Mouse (Mus musculus) NIH3T3 (cell line): Measurements from ENCODE around the gene Mrpl52.

ENCODE experiments used
- DNase-seq: peaks from one replicate; pipeline ENCODE4 v3.0.0-alpha.2; 2012; ENCODE audit warnings: low read depth

Mrpl52 gene

DNA sequence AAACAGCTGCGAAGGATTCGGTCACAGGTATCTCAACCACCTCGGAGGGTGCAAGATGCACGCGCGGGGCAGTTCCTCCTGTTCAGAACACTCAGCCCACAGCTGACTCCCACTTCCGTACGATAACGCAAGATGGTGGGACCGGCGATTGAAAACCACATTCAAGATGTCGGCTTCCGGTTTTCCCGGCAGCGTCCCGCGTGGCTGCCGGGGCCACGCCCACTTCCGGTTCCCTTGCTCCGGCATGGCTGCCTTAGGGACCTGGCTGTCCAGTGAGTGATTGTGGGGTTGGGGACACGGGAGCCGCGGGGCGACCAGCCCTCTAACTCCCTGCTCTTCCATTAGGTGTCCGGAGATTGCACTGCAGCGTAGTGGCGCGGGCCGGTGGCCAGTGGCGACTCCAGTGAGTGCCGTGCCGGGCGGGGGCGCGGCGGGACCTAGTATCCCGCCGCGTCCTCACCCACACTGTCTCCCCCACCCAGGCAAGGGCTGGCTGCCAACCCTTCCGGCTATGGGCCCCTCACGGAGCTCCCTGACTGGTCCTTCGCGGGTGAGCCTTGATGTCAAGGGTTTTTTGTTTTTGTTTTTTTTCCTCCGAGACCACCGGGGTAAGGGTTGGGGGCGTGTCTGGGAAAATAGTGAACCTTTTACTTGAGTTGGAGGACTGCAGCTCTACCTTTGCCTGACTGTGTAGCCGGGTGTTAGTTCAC is at the start of gene Mrpl52:
Mrpl52 (plus strand) TSS at position 221 of the 710 bp plus-strand sequence.
- peak; percentile 94 for DNase-seq

DNA sequence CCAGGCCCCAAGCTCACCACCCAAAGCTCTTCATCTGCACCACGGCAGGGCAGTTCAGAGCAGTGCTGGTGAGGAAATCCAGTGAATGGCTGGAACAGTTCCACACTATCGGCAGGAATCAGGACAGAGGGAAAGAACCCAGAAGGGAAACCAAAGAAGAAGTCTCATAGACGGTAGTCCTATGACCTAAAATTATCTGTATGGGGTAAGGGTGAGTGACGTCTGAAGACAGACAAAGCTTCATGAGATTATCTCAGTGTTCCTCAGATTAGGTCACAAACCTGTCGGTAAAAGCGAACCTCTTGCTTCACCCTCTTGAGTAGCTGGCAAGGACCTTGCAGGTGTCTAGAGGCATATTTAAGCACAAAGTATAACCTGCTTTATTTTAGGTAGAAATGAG is 49.5 kb upstream of the Mrpl52 start:
- DNase-seq: no peak

DNA sequence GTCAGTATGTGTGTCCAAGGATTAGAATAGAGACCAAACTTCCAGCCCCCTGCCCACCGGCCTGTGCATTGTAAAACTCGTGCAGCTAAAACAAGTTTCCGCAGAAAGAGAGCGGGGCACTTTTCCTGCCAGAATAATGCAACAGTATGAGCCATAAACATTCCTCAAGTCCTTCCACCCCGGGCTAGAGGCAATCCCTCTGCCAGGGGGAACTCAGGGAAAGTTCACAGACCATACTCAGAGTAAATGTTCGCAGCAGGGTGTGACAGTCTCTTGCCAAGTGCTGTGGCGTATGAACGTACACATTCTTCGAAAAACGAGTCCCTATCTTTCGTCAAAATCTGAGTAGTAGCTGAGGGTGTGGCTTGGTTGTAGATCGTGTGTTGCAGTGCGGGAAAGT is 47.1 kb upstream of the Mrpl52 start:
- DNase-seq: peak; percentile 34

DNA sequence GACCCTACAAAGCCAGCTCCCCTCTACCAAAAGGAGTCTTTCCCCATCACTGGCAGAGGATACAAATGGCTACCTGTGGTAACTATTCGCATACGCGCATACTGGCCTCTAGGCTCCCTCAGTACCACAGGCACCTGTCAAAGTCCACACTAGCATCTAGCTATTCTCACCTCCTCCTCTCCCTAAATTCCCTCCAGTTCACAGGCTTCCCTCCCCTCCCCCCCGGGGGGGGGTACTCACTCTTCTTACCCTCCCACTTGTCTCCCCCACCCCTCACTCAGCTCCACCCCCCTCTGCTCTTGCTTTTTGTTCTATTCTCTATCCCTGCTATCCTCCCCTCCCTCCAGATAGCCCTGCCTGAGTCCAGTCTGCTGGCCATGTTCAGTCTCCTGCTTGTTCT is 46.1 kb upstream of the Mrpl52 start:
- no peak for DNase-seq

DNA sequence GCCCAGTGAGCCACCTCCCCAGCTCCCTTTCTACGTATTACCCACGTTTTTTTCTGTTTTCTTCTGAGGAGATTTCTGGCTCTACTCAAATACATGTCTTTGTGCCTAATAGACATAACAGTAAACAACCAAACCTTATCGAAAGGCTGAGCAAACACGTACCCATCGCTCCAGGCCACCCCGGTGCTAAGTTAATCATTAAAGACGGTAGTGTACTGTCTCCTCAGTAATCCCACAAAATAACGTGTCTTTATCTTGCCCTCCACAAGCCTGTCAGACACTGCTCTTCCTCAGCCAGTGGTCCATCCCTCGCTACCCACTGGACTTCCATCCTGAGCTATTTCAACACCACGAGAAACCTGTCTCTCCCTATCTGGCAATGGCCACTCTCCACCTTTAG is 44.9 kb upstream of the Mrpl52 start:
- no peak for DNase-seq

DNA sequence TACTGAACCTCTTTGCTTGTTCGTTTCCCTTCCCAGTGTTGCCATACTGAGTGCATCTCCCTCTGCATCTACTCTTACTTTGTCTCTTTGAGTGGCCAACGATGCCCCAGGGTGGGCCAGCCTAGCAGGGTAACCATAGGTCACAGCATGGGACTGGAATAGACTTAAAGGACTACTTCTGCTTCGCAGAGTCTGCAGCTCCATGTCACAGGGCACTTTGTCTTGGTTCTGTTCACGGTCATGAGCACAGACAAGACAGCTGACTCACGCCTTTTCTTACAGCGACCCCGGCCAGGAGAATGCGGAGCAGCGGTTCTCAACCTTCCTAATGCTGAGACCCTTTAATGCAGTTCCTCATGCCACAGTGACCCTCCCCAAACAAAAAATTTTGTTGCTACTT is 44.1 kb upstream of the Mrpl52 start:
- DNase-seq: no peak

DNA sequence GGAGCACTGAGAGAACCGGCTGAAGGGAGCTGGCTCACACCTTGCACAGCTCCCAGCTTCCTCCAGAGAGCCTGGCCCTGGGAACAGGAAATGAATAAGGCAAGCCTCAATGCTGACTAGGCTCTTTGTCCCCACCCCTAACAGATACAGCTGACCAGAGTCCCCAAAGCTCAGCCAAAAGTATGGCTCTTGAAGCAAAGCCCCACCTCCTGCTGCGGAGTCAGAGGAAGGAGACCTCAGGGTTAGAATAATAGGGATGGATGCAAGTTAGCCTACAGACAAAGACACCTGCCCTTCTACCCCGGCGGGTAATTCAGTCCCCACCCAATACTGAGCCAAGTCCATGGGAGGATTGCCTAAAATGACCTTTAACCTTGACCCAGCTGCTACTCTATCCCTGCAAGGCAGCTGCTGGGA is 43.3 kb upstream of the Mrpl52 start:
- no peak for DNase-seq

DNA sequence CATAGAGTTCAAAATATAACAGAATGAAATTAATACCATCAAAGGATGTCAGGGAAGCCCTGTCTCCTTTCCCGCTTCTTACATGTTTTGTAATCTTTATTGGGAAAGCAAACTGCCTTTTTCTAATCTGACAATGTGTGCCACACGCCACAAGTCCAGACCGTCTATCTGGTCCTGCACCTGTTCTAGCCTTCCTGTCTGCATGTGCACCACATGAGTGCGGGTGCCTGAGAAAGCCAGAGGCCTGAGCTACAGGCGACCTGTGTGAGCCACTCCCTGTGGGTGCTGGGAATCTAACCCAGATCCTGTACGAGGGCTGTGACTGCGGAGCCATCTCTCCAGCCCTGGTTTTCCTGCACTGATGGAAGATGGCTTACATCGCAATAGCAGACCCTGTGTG is 42.3 kb upstream of the Mrpl52 start:
- no peak for DNase-seq

DNA sequence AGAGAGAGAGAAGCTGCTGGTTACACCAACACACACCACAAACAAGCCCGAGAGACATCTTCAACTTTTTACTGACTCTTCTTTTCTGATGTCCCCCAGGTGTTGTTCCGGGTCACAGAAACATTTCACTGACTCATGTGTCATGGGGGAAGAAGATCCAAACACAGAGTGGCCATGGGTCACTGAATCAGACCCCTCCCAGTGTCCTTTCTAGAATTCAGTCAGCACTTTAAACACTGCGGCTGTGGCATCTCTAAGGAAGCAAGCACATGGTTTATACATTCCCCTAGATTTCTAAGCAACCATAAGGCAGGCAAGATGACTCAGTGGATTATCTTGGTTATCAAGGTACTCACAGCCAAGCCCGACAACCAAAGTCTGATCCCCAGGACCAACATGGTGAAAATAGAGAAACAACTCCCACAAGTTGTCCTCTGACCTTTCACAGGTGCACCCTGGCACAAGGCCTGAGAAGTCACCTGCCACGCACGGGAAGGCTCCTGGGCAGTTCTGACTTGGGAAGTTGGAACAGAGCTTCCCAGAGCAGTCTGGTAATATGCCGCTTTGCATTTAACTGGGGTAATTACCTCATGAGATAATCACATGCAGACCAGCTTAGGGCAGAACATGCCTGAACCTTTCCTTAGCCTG is 40.6 kb upstream of the Mrpl52 start:
- DNase-seq: no peak

DNA sequence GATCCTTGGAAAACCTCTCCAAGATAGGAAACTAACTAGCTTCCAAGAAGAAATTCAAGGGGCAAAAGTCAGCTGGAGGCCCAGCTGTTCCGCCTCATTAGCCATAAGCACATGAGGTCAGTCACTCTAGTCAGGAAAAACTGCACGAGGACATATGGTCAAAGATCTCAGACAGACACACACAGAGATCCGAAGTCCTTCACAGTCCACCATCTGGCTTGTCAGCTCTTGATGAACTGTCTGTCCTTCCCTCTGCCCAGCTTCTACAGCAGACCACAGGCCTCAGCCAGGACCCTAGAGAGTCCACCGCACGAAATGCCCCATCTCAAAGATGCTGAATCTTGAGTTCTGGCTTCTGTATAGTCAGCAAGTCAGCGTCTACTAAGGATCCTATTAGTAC is 39.2 kb upstream of the Mrpl52 start:
- DNase-seq: no peak

DNA sequence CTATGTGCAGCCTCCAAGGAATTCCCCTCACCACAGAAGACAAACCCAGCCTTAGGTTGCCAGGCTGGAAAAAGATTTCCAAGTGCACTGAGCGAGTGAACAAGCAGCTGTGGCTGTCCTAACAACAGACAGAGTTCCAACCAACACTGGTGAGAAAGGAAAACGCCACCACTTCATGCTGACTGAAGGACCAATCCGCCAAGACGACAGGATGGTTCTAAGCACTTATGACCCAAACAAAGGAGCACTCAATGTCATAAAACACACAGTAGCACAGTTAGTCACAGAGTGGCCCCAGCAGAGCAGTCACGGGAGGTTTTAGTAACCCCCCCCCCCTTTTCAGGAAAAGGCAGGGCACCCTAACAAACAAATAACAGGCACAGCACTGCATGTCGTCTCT is 35.9 kb upstream of the Mrpl52 start:
- DNase-seq: no peak

DNA sequence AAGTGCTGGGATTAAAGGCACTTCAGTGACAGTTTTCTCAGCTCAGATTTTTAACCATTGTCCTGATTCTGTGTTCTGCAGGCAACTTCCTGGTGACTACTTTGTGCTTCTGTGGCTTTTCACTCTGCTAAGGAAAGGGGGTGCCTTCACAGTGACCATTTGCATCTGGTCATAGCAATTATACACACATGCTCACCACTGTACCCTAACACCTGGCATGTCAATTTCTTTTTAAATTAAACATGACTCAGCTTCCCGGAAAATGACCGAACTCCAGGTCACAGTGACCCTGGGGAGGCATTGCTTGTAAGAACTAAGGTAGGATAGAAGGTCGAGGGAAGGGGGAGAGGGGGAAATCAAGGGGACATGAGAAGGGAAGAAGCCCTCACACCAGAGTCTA is 32.9 kb upstream of the Mrpl52 start:
- no peak for DNase-seq

DNA sequence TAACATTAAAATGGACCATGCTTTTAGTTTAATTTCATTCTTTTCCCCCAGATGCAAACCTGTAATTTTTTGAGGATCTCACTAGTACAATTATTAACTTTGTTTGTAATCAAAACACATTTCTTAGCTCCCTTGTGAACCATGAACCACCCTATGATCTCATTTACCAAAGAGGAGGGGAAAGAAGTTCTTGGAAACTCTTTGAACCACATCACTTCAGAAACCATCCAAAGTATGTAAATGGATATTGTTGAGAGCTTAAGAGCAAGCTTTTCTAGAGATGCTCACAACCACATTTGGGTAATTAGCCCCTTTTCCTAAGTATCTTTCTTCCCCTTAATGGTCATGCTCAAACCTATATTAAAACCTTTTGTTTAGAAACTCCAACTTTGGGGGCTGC is 32.4 kb upstream of the Mrpl52 start:
- no peak for DNase-seq

DNA sequence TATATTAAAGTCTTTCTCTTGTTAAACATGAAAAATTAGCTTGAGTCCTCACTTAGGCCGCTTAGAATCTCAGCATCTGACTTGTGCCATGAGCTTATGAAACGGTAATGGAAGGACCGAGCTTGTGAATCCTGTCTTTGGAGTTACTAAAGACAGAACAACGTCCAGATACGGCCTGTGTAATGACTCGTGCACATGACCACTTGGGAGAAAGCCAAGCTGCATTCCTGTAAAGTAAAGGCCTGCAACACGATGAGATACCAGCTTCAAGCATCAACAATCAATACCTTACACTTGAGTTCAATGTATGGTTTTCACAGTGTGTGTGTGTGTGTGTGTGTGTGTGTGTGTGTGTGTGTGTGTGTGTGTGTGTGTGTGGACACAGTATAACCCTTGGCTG is 30.0 kb upstream of the Mrpl52 start:
- DNase-seq: peak; percentile 73

DNA sequence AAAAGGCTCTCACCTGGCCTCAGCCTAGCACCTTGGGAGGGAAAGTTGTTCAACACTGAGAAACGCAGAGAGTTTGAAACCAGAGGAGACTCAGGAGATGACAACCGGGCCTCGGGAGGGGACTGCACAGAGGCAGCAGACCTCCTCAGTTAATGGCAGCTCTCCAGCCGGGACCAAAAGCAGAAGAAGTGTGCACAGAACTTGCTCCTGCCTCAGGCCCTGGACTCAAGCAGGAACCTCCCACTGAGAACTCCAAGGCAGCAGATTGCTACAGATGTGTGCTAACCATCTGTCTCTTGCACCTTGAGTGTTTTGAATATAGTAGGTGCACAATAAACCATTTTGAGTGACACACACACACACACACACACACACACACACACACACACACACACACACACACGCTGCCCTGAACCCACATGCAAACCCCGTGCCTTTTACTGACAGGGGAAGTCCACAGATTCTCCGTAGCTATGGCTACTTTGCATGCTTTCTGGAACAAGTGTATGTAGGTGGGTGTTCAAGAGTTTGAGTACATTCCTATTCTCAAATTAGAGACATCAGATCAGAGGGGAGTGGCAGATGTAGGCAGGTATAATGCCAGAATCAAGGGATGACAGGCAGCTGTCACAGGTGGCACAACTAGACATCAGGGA is 28.7 kb upstream of the Mrpl52 start:
- no peak for DNase-seq

DNA sequence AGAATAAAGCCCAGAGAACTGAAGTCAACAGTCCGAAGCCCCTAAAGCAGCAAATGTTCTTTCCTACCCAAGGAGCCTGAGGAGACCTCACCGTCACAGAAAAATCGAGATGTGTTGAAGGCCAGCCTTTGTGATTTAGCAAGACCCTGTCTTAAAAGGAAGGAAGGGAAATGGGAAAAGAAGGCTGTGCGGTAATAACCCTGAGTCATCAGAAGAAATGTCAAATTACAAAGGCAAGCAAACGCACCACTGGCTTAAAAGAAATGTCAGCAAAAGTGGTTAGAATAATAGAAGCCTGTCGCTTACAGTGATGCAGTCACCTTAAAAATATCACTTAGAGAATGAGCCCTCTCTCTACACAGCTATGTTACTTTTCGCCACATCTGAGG is 28.2 kb upstream of the Mrpl52 start:
- no peak for DNase-seq

DNA sequence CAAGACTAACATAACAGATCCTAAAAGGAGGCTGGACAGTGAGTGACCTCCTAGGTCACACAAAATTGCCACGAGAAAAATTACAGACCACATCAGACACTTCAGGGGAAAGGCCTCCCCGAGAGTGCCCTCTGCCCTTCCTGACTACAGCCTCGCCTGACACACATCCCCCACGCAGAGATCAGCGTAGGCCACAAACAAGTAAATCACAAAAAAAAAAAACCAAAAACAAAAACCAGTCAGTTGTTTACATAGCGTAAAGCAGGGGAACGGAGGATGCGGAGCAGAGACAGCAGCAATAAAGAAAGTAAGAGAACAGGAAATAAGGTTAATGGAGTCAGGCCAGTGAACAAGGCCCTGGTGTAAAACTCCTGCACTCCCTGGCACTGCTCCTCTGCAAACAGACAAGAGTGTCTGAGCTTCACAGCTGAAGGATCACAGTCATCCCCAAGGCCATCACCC is 27.8 kb upstream of the Mrpl52 start:
- DNase-seq: no peak

DNA sequence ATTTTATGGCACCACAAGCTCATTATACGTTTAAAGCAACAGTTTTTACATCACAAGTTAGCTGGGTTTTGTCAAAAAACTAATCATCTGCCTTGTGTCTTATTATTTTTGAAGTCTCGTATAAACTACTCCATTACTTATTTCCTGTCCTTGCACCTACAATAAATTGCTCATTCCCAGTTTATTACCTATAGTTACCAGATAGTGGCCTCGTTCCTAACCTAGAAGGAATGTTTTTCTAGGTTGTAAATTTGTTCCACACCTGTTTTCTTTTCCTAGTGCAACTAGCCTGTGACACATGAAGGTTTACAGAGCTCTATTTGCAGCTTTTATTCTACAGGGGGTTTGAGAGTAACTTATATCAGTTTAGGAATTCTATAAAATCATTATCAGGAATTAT is 25.0 kb upstream of the Mrpl52 start:
- DNase-seq: no peak

DNA sequence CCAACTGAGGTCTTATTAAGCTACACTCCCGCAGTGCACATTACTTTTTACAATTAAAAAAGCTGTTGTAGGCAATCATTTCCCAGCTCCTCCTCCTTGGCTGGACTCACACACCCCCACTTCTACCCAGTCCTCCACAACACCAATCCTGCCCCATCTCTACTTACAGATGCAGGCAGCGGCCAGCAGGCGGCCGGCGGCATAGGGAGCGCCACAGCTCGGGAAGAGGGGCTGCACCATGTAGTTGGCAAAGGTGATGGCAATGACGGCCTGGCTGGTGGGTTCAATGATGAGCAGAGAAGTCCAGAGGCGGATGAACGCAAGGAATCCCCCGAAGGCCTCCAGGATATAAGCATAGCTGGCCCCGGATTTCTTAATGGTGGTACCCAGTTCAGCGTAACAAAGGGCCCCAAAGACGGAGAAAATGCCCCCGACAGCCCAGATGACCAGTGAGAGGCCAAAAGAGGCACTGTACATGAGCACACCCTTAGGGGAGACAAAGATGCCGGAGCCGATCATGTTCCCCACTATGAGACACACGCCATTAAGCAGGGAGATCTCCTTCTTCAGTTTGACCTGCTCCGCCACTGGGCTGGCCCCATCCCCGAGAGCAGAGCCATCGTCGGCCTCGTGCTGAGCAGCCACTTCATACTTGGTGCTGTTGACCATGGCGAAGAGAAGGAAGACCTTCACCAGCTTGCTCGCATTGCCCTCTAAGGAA is 18.2 kb upstream of the Mrpl52 start:
- DNase-seq: no peak

DNA sequence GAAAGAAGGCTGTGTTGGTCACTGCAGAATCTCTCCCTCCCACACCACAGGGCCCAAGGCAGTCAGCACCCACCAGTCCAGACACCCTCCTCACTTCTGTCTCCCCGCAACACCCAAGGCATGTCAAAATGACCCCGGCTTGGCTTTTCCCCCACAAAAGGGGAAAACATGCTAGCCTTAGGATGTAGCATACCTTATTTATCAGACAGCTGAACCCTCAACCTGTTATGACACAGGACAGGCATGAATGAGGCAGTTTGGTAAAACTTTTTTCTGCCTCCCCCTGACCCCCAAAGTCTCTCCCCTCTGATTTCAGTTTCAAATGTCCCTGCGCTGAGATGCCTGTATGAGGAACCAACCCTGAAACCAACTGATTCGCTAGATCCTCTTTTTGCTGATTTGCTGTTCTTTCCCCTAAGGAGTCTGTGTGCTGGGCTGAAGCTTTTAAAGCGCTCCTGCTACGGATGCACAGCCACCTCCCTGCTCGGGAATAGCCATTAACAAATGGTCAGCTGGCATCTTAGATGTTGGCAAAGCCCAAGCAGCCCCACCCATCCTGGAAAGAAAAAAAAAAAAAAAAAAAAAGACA is 17.6 kb upstream of the Mrpl52 start:
- no peak for DNase-seq

DNA sequence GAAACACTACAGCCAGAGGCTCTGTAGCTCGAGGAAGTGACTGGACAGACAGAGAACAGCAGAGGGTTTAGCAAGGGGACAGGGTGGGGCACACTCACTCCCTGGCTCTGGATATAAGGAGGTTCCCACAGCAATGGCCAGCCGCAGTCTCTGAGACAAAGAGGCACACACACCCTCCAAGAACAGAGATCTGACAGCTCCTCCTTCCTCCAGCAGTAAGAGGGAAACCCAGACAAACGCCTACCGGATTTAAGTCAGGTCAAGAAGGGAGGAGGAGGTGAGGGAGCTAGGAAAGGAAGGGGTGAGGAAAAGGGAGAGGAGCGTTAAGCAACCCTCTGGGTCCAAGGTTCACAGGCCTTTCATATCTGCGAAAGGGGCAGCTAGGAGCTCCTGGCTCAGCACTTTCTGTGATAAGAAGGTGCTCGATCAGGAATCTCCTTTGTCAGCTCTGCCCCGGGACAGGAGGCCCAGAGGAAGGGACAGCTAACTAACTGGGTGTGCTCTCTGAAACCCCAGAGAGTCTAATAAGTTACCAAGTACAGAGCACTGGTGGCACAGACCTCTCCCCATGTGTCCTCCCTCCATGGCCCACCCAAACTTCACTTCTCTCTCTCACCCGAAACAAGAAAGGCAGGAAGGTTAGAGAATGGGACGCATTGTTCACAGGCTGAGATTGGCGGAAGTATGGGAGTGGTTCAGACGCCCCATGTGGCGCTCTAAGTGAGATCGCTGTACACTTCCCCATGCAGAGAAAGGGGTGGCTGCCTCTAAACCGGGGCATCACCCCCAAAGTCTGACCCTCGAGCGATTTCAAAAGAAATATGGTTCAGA is 16.5 kb upstream of the Mrpl52 start:
- no peak for DNase-seq
